Comparison of ENCODE assay signal across 18 mouse cellular contexts in the genomic region with DNA sequence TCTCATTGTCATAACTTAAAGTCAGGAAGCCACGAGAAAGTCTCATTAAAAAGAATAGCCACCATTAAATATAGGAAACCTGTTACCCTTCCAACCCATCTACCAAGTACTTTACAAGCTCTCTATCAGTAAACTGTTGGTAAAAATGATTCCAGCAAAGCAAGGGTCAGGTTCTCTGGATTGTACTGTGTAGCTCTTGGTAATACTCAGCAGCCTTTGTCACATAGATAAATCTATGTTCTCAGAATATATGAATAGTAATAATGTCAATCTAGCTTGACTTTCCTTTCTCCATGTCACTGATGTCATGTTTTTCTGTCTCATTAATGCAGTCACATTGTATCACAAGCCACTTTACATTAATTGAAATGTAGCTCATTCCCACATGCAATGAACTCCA.
"Had no signal": no experiment of that assay in that cellular context is flagged by ENCODE, and none has a peak within 500 bp of the region (broad histone marks: within the 10 kb centered on the region; RNA-seq: fewer than 3 reads in every experiment).

No protein-coding gene starts in this region.

- H3K4me2 ChIP-seq: kidney, embryonic 15.5 days; liver, embryonic 13.5 days; neural tube, embryonic 13.5 days; stomach, embryonic 15.5 days had no signal

- H3K4me1 ChIP-seq: kidney, embryonic 15.5 days; liver, embryonic 13.5 days; neural tube, embryonic 13.5 days; stomach, embryonic 15.5 days had no signal

- H3K9me3 ChIP-seq: kidney, embryonic 15.5 days; liver, embryonic 13.5 days; neural tube, embryonic 13.5 days; stomach, embryonic 15.5 days had no signal

- H3K9ac ChIP-seq: kidney, embryonic 15.5 days; liver, embryonic 13.5 days; neural tube, embryonic 13.5 days; stomach, embryonic 15.5 days had no signal

- H3K4me3 ChIP-seq: kidney, embryonic 15.5 days; left cerebral cortex, adult 2 months; liver, embryonic 13.5 days; myocyte; neural tube, embryonic 13.5 days; stomach, embryonic 15.5 days had no signal

- H3K36me3 ChIP-seq: kidney, embryonic 15.5 days; liver, embryonic 13.5 days; neural tube, embryonic 13.5 days; stomach, embryonic 15.5 days had no signal

- DNase-seq: kidney, adult 11 months; kidney, adult 8-10 months; kidney, postnatal 10 days; kidney, postnatal 36 days; layer of hippocampus, postnatal 36 days; liver, embryonic 13.5 days; lung, adult 2 months; lung, postnatal 14 days; lung, postnatal 4 days; retina, postnatal 1 day; right cerebral cortex, postnatal 25 days; spleen, adult 18-20 months; thymus, postnatal 25 days had no signal

- H3K27me3 ChIP-seq: kidney, embryonic 15.5 days; liver, embryonic 13.5 days; neural tube, embryonic 13.5 days; stomach, embryonic 15.5 days had no signal

- H3K27ac ChIP-seq: kidney, embryonic 15.5 days; left cerebral cortex, adult 2 months; liver, embryonic 13.5 days; neural tube, embryonic 13.5 days; stomach, embryonic 15.5 days had no signal
